Mouse (Mus musculus) urinary bladder, postnatal 14 days (tissue): ENCODE data around the gene Rabgap1l.
A peak's percentile ranks its signal among the peaks of the same experiment; 100 is the strongest.

Experiments
- DNase-seq: peaks from one replicate; pipeline ENCODE4 v3.0.0; 2021; ENCODE audit warnings: low spot score

The Rabgap1l gene

DNA sequence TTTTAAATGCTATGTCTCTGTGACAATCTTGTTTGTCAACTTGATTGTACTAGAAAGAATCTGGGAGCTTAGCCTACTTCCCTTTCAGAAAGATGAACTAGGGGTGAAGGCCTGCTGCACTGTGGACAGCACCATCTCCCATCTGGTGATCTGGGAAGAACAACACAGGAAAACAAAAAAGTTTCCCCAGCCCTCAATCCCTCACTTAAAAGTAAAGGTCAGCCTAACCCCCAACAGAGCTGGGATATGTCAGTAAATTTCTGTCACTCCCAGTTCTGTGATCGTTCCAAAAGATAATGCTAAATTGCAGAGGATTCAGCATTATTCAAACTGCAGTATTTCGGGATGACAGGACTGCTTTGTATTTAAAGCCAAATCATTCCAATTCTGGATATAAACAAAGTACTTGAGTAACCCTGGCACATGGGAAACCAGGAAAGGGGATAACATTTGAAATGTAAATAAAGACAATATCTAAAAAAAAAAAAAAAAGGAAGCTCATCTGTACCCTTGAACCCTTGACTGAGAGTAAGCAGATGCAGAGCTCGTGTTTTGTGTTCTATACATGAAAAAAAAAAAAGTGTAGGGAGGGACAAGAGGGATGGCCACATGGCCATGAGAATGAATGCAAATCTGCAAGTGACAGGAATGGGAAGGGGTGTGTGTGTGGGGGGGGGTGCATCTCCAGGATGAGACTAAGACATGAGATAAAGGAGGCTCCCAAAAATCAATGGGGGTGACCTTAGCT lies 511.5 kb downstream of the Rabgap1l start:
- DNase-seq, result no peak

DNA sequence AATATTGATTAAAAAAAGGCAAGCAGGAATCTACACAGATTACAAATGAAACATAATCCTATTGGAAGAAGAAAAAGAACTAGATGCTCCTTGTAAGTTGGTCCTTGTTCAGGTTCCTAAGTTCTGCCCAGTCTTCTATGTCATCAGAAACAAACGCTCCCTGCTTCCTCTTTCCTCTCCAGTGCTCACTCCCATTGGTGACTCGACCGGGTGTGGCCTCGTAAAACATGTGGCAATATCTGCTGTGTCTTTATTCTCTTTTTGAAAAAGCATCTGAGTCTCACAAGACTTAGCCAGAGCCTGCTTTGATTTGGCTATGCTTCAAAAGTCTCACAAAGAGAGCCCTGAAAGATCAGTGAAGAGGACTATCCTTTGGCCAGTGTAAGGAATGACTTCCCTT lies 512.4 kb downstream of the Rabgap1l start:
- peak; percentile 62 for DNase-seq

DNA sequence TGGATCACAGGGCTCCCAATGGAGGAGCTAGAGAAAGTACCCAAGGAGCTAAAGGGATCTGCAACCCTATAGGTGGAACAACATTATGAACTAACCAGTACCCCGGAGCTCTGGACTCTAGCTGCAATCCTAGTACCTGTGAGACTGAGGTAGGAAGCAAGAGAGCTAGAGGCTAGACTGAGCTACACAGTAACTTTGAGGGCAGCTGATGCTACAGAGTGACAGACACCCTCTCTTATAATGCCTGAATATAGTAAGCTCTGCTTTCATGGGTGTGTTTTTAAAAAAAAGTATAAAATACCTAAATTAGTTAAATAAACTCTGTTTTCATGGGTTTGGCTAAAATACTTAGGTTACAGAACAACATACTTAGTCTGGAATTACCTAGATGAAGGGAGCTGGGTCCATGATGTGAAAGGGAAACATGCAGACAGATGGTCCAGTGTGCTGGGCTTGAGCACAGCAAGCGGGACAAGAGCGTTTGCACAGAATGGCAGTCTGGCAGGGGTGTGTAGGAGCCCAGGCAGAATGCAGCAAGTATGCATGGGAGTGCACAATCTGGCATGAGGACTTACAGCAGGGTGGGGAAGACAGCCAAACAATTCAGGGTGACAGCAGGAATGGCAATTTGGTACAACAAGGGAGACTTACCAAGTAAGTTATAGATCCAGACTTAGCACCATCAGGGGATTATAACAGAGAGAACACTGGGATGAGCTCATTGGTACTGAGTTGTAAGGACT lies 514.9 kb downstream of the Rabgap1l start:
- no peak for DNase-seq

DNA sequence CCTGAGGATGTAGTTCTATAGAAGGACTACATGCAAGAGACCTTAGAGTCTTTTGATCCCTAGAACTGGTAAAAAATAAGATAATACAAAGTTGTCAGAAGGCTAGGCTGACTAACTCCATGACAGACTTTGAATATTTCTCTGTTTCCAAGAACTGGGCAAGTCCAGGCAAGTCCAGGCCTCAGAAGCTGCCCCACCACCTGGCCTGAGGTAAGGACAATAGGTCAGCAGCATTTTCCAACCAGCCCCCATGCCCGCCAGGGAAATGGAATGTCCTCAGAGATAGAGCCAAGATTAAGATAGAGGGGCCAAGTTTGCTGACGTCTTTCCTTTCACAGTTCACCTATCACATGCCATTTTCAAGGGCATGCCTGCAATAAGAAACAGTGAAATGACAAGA lies 517.8 kb downstream of the Rabgap1l start:
- peak; percentile 51 for DNase-seq

GRCm38 (mm10) chr1:160273133-160273743 lies 519.8 kb downstream of the Rabgap1l start:
- no peak for DNase-seq

GRCm38 (mm10) chr1:160271282-160271967 lies 521.6 kb downstream of the Rabgap1l start:
- DNase-seq, result no peak

DNA sequence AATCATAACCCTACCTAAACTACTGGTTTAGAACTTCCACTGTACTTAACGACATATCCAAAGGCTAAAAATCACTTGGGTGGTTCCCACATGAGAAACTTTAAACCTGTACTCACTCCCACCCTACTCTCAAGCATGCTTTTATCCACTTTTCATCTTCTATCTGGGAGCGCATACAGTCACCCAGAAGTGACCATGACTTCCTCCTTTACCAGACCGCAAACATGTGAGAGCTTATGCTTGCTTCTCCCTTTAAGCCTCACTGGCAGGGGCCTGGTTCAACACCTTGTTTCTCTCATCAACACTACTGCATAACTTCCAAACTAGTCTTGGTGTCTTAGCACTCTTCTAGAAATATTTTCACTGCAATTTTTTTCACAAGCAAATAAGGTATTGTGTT lies 524.7 kb downstream of the Rabgap1l start:
- DNase-seq, result no peak

GRCm38 (mm10) chr1:160263630-160264346 lies 529.2 kb downstream of the Rabgap1l start:
- DNase-seq, result peak; percentile 55

DNA sequence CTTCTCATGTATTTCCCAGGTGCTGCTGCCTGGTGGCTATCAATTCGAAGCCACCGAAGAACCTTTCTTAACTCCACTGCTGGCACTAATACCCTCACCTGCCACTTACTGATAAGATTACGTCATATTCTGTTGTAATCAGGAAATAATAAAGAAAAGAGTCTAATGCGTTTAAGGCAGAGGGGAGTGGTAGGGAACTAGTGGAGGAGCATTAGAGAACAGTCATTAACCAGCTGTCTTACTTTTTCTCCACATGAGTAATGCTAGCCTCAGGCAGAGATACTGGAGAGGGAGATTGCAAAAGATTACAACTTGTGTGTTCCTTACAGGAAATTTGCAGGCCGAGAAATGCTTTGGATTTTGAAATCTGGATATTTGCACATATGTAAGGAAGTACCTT lies 530.0 kb downstream of the Rabgap1l start:
- no peak for DNase-seq

- no peak for DNase-seq
Observed at GRCm38 (mm10) chr1:160262415-160262814, 530.6 kb downstream of the Rabgap1l start.

DNA sequence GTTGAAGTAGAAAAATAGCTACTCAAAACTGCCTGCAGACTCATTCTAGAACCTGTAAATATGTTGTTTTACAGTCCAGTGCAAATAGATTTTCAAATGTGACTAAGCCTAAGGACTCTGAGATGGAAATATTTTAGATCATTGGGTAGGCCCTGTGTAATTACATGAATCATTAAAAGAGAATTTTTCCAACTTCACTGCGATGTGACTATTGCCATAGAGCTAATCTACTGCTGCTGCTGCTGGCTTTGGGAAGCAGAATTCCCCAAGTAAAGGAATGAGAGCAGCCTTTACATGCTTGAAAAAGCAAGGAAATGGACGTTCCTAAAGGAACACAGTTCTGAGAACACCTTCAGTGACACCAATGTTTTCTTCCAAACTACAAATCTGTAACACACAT lies 531.2 kb downstream of the Rabgap1l start:
- DNase-seq, result no peak

DNA sequence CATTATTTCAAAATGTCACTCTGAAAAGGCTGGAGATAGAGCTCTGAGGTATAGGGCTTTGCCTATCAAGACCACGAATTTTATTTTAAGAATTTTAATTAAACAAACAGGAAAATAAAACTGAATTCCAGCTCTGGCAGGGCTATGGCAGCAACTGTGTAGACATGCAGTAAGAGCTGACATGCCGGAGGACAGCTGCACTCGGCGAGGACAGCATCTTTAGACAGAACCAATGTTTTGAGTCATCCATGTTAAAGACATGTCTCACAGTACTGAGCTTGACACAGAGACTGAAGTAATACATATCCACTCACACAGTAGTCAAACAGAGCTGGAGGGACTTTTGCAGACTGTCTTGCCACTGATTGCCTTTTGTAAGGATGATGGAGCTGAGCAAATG lies 532.4 kb downstream of the Rabgap1l start:
- no peak for DNase-seq

DNA sequence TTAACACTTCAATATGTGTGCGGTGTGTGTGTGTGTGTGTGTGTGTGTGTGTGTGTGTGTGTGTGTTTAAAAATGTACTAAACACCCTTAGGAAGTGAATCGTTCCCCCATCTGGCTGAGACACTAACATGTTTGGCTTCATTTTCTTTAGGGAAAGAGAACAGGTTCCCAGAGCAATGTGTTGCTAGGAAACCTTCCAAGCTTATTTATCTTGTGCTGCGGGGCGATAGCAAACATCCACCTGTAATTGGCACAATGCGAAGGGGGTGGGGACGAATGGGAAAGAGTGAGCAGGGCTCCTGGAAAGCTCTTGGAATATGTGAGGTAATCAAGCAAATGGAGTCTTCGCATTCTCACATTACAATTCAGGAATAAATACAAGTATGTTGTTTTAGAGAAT lies 533.1 kb downstream of the Rabgap1l start:
- DNase-seq, result peak; percentile 30

GRCm38 (mm10) chr1:160253108-160253507 lies 539.9 kb downstream of the Rabgap1l start:
- DNase-seq, result no peak

GRCm38 (mm10) chr1:160251388-160252007 lies 541.5 kb downstream of the Rabgap1l start:
- DNase-seq, result no peak

GRCm38 (mm10) chr1:160250782-160251181 lies 542.2 kb downstream of the Rabgap1l start:
- no peak for DNase-seq

GRCm38 (mm10) chr1:160249786-160250185 lies 543.2 kb downstream of the Rabgap1l start:
- DNase-seq, result peak; percentile 23

GRCm38 (mm10) chr1:160247473-160247872 lies 545.5 kb downstream of the Rabgap1l start:
- DNase-seq, result no peak

DNA sequence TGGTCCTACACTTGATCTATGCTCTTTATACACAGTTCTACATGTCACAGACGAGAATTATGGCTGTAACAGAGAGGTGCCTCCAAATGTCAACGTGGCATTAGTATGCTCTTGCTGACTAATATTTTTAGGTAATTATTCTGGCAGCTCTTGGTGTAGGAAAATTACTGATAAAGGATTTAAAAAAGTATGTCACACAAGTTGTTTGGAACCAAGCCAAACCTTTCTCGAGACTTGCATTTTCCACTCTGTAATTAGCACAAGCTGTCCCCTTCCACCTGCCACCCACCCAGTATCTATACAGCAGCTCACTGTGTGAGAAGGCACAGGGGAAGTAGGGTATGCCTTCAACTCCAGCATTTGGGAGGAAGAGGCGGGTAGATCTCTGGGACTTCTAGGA lies 546.2 kb downstream of the Rabgap1l start:
- DNase-seq, result no peak

- no peak for DNase-seq
Observed at GRCm38 (mm10) chr1:160245954-160246353, 547.1 kb downstream of the Rabgap1l start.

DNA sequence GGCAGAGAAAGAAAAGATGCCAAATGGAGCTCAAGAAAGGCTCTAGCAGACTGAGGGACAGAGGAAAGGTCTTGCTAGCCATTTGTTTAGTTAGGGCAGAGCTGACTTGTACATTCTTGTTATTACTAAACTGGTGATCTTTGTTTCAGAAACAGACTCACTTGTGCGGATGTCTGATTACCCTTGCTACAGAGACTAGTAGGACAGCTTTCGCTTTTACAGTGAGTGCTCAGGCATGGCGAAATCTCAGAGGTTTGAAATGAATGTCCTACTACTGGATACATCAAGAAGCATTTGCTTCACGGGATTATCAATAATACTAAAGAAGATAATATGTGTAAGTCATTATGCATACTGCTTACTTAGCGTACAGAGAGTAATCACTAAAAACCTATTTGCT lies 548.3 kb downstream of the Rabgap1l start:
- no peak for DNase-seq
